Mouse (Mus musculus): ENCODE measurements around the gene Kynu.

DNA sequence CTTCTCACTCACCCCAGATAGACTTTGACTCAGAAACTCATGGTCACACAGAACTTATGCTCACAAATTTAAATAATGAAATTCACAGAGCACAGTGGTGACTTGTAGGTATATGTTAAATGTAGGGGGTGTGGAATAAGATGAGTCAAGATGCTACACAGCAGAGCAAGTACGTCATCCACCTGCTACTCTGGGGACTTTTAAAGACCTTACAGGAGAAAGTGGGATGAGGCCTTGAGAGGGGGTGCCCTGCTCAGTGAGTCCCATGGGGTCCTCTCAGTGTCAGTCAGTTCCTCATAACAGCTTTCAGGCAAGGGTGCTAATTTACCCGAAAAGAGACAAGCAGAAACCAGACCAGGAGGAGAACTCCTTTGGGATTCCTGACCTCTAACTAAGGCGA lies 30.4 kb downstream of the Kynu start:
- TF ChIP-seq POLR2A (IDR thresholded peaks at IDR 0.05; ENCODE audit: insufficient read depth, low read depth, low read length), result no peak
- TF ChIP-seq EP300 (IDR thresholded peaks at IDR 0.05; ENCODE audit: insufficient read depth, low read depth, low read length), result no peak
